Mouse (Mus musculus): ENCODE results near the gene Olfr1382. TPM values are rescaled to one million over a fixed set of nuclear protein-coding genes. Genes with fewer than 3 reads are reported as not detected.
"Not testable (repeated sequence)": the region's sequence is repeated elsewhere in the genome, so short reads cannot be mapped to it uniquely, and the experiment has no call there.

The Olfr1382 gene
- total RNA-seq (2021) = not detected
- long read RNA-seq, experiment 1 = 0 reads
- long read RNA-seq, experiment 2 = 0 reads

DNA sequence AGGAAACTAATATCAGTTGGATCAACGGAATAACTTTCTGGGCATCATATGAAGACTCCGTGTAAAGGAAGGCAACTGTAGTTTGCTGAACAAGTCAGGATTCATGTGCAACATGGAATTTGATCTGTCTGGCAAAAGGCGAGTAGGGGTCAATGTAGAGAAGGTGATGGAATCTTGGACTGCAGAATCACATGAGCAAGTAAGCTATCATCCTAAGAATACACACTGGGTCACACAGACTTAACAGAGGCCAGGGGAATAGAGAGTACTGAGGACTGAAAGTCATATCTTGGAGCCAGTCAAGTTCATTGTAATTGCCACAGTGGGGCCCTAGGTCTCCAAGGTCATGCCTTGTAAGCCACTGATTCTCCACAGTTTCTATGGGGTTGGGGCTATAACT is at the start of gene Olfr1382:
Olfr1382 (plus strand) TSS at position 301 of the 400 bp plus-strand sequence.
- intact Hi-C loops (cut with DNase I) = no loop called here
- Histone ChIP-seq H3K27ac (no peak within 1 kb of the TSS), H3K4me3 (no peak within 1 kb of the TSS)
- no peak for DNase-seq
- no peak for TF ChIP-seq CTCF (IDR thresholded peaks at IDR 0.05)

- H3K27ac ChIP-seq = no peak overlapping the region
- intact Hi-C loops (cut with DNase I) = no loop called here
- no peak overlapping the region for H3K4me3 ChIP-seq
- no peak for TF ChIP-seq CTCF (IDR thresholded peaks at IDR 0.05)
- DNase-seq = no peak
Observed at GRCm38 (mm10) chr11:49485973-49486372, 42.1 kb upstream of the Olfr1382 start.

GRCm38 (mm10) chr11:49488770-49489169 is 39.3 kb upstream of the Olfr1382 start, which contains the start of gene Olfr1385:
Gene Olfr1385 (plus strand): TSS chr11:49489070.
- DNase-seq; H3K4me3 ChIP-seq; intact Hi-C loops (cut with DNase I); H3K27ac ChIP-seq: not testable (repeated sequence)

DNA sequence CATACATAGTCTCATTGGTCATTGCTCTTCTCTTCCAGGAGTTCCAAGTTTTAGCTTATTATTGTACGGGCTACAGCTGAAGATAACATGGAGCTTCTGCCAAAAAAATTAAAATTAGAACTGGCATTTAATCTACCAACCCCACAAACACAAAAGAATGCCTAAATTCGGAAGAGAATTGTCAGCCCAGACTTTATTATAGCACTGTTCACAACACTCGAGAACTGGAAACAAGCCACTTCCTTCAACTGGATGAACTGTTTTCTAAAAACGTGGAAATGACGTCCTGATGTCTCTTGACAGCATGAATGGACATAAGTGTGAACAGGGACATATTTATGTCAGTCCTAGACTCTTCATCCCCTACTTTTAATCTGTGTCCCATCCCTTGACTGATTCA is 10.0 kb upstream of the Olfr1382 start:
- DNase-seq = no peak
- intact Hi-C loops (cut with DNase I) = no loop called here
- no peak overlapping the region for H3K27ac ChIP-seq
- no peak overlapping the region for H3K4me3 ChIP-seq
- TF ChIP-seq CTCF (IDR thresholded peaks at IDR 0.05) = no peak

DNA sequence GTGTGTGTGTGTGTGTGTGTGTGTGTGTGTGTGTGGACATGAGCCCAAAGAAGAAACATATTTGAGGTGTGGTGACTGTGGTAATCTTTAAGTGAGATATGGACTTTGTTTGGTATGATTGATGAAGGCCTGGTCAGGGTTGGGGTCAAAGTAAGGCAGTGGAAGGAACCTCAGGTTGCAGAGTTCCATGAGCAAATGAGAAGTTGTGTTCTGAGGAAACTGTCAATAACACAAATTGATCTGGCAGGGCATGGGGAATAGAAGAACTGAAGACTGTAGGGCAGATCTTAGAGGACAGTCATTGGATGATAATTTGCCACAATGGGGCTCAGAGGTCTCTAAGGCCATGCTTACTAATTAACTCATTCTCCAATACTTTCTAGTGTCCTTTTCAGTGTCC is 8.7 kb upstream of the Olfr1382 start, which contains the start of gene Olfr1383:
Olfr1383 (plus strand) TSS at position 301 of the 400 bp plus-strand sequence.
- Histone ChIP-seq H3K4me3 (no peak within 1 kb of the TSS), H3K27ac (no peak within 1 kb of the TSS)
- no peak for TF ChIP-seq CTCF (IDR thresholded peaks at IDR 0.05)
- DNase-seq = no peak
- intact Hi-C loops (cut with DNase I) = no loop called here

DNA sequence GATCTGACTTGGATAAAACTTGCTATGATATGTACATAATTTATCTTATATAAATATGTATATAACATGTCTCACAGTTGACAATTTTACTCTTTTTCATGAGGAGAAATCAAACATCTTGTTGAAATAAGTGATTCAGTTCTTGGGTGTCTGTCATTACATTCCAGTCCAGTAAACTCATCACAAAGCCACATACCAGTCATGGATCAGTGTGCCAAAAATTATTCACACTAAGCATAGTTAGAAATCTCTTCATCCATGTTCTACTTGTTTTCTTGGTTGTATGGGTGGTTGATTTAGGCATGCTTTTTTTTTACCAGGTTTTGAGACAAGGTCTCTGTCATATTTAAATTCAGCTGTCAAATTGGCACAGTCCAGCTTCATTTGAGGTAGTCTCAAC is 4.7 kb downstream of the Olfr1382 start:
- DNase-seq = no peak
- intact Hi-C loops (cut with DNase I) = no loop called here

DNA sequence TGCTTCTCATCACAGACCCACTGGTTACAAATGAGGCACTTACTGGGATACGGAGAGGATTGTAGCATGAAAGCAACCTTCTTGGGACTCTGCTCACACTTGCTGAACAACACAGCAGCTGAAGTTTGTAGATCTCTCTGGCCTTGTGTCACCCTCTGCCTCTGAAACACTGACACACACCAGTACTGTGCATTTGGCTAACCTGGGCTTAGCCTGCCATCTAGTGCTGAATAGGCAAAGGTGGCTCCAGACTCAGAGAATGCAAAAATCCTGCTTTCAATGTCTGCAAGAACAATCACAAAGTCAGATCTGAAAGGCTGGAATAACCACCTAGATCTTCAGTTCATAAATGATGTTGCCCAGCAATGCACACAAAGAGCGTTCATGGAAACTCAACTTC is 8.6 kb downstream of the Olfr1382 start:
- intact Hi-C loops (cut with DNase I); H3K27ac ChIP-seq; DNase-seq; H3K4me3 ChIP-seq: not testable (repeated sequence)

More for the DNA sequence above, 4.7 kb downstream of the Olfr1382 start:
- H3K27ac ChIP-seq = no peak overlapping the region
- no peak overlapping the region for H3K4me3 ChIP-seq
- no peak for TF ChIP-seq CTCF (IDR thresholded peaks at IDR 0.05)

GRCm38 (mm10) chr11:49543149-49543548 is 15.1 kb downstream of the Olfr1382 start, which contains the start of gene Olfr1381:
Gene Olfr1381 (plus strand): TSS chr11:49543449.
- H3K4me3 ChIP-seq; DNase-seq; H3K27ac ChIP-seq; intact Hi-C loops (cut with DNase I): not testable (repeated sequence)

- H3K4me3 ChIP-seq; DNase-seq; H3K27ac ChIP-seq; intact Hi-C loops (cut with DNase I): not testable (repeated sequence)
Observed at GRCm38 (mm10) chr11:49554033-49554432, 26.0 kb downstream of the Olfr1382 start.

GRCm38 (mm10) chr11:49556578-49556977 is 28.5 kb downstream of the Olfr1382 start, which contains the start of gene Olfr1380:
Gene Olfr1380 (plus strand): TSS chr11:49556878.
- H3K27ac ChIP-seq; DNase-seq; H3K4me3 ChIP-seq; intact Hi-C loops (cut with DNase I): not testable (repeated sequence)

- H3K4me3 ChIP-seq; DNase-seq; intact Hi-C loops (cut with DNase I); H3K27ac ChIP-seq: not testable (repeated sequence)
- peak; percentile 29 for TF ChIP-seq CTCF (IDR thresholded peaks at IDR 0.05)
Observed at GRCm38 (mm10) chr11:49575054-49575453, 47.0 kb downstream of the Olfr1382 start.

DNA sequence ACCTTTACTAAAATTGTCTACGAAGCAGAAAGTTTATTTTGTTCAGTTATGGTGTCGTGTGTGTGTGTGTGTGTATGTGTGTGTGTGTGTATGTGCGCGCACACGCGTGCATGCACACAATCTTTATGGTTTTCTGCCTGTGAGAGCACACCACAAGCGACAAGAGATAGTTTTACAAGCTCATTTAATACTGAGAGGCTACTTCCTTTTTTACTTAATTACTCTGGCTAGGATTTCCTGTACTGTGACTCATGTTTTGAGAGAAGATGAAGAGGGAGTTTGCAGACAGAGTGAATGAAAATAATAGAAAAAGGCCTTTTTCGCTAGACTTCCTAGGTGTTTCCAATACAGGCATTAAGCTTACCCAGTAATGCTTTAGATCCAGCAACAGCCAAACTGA is 52.4 kb downstream of the Olfr1382 start:
- H3K27ac ChIP-seq; DNase-seq; H3K4me3 ChIP-seq; intact Hi-C loops (cut with DNase I): not testable (repeated sequence)

Other genes with a start within 250 kb of the Olfr1382 start
- not detected for gene Olfr1393, start 249.9 kb upstream of the Olfr1382 start, total RNA-seq (2021)
- gene Olfr1392, start 243.0 kb upstream of the Olfr1382 start, total RNA-seq (2021) = not detected
- not detected for gene Olfr10, start 223.5 kb upstream of the Olfr1382 start, total RNA-seq (2021)
- gene Olfr1391, start 205.5 kb upstream of the Olfr1382 start, total RNA-seq (2021) = not detected
- gene Olfr1390, start 193.1 kb upstream of the Olfr1382 start, total RNA-seq (2021) = not detected
- gene Olfr1389, start 105.2 kb upstream of the Olfr1382 start, total RNA-seq (2021) = not detected
- under 1 TPM in 1 of 2 experiments, not detected in 1; 0.13 TPM for gene Olfr1388, start 91.6 kb upstream of the Olfr1382 start, total RNA-seq (2021)
- gene Olfr1387, start 72.9 kb upstream of the Olfr1382 start, total RNA-seq (2021) = not detected
- gene Olfr1386, start 63.2 kb upstream of the Olfr1382 start, total RNA-seq (2021) = not detected
- gene Olfr1385, start 39.2 kb upstream of the Olfr1382 start, total RNA-seq (2021) = not detected
- not detected for gene Olfr1384, start 21.5 kb upstream of the Olfr1382 start, total RNA-seq (2021)
- gene Olfr1383, start 8.6 kb upstream of the Olfr1382 start, total RNA-seq (2021) = under 1 TPM in 1 of 2 experiments, not detected in 1; 0.28 TPM
- not detected for gene Olfr1381, start 15.2 kb downstream of the Olfr1382 start, total RNA-seq (2021)
- gene Olfr1380, start 28.6 kb downstream of the Olfr1382 start, total RNA-seq (2021) = not detected
- gene Flt4, start 81.0 kb downstream of the Olfr1382 start, total RNA-seq (2021) = 1 to 10 TPM; 2.8 to 4.3 TPM
- not detected for gene Scgb3a1, start 135.4 kb downstream of the Olfr1382 start, total RNA-seq (2021)
- gene Cnot6, start 184.5 kb downstream of the Olfr1382 start, total RNA-seq (2021) = 10 to 100 TPM in 1 of 2 experiments, 1 to 10 TPM in 1; 8.1 to 14.5 TPM